Mouse (Mus musculus): ENCODE measurements around the gene Jph2. TPM values are rescaled to one million over a fixed set of nuclear protein-coding genes. Genes with fewer than 3 reads are reported as not detected.

Gene Jph2
- polyA plus RNA-seq, 1 experiment from 2014 or later = 0.74 TPM

DNA sequence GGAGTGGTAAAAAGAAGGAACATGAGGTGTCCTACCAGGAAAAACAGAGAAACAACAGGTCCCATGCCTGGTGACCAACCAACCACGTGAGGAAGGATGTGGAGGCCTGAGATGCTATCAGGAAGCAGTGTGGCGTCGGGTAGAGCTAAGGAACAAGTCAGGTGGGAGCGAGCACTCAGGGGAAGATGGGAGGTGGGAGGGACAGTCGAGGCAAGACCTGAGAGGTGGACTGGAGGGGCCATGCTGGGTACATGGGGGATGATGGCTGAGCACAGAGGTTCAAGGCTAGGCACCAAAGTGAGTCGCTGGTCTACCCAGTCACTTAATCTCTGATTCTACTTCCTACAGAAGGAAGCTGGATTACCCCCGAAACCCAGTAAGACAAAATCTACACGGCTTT is 42.1 kb downstream of the Jph2 start:
- Histone ChIP-seq H3K9me3 (no peaks in the 10 kb centered on the region), H3K27me3 (no peaks in the 10 kb centered on the region), H3K9ac (no peak overlapping the region), H3K27ac (replicated peaks) (no peak overlapping the region), H3K4me2 (no peak overlapping the region), H3K4me1 (replicated peaks) (no peaks in the 10 kb centered on the region), H3K4me3 (no peak overlapping the region), H3K36me3 (no peaks in the 10 kb centered on the region)
- no peak for ATAC-seq (ENCODE audit: low FRiP score, low read depth)
- 81% methylated on average over 8 of the region's 8 CpGs for WGBS

DNA sequence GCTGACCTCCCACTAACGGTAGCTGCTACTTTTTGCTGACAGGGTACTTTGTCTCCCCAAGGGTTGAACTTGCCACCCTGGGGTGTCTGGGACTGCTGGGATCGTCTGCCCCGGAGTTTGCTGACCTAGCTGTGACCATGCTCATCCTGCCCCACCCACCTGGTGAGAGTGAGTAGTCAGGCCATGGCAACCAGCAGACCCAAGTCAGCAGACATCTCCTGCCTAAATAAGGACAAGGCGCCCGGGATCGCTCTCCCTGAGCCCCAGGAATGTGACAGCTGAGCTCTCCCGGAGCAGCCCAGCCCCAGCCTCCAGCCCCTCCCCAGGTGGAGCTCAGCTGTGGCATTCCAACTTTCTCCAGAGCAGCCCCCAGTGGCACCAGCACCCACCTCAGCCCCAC is 44.1 kb downstream of the Jph2 start:
- H3K27me3 ChIP-seq = no peaks in the 10 kb centered on the region
- no peak overlapping the region for H3K27ac ChIP-seq (replicated peaks)
- H3K36me3 ChIP-seq = no peaks in the 10 kb centered on the region
- no peak for ATAC-seq (ENCODE audit: low FRiP score, low read depth)
- H3K9ac ChIP-seq = no peak overlapping the region
- WGBS = 19% methylated on average over 7 of the region's 7 CpGs
- H3K9me3 ChIP-seq = no peaks in the 10 kb centered on the region
- H3K4me2 ChIP-seq = no peak overlapping the region
- H3K4me1 ChIP-seq (replicated peaks) = peaks cover 9% of the 10 kb centered on the region
- H3K4me3 ChIP-seq = no peak overlapping the region

GRCm38 (mm10) chr2:163350443-163350842 is 47.4 kb downstream of the Jph2 start:
- Histone ChIP-seq H3K9me3 (no peaks in the 10 kb centered on the region), H3K27ac (replicated peaks) (no peak overlapping the region), H3K4me3 (no peak overlapping the region), H3K27me3 (no peaks in the 10 kb centered on the region), H3K9ac (no peak overlapping the region), H3K36me3 (no peaks in the 10 kb centered on the region), H3K4me2 (no peak overlapping the region), H3K4me1 (replicated peaks) (peaks cover 9% of the 10 kb centered on the region)
- 62% methylated on average over 5 of the region's 5 CpGs for WGBS
- no peak for ATAC-seq (ENCODE audit: low FRiP score, low read depth)

- no peak overlapping the region for H3K27ac ChIP-seq (replicated peaks)
- 0 out of 2 replicates have a peak, but pooled peaks cover 3% of the 10 kb centered on the region for H3K27me3 ChIP-seq
- no peak overlapping the region for H3K4me3 ChIP-seq
- no peak overlapping the region for H3K4me2 ChIP-seq
- peaks cover 9% of the 10 kb centered on the region for H3K4me1 ChIP-seq (replicated peaks)
- WGBS = 53% methylated on average over 9 of the region's 9 CpGs
- no peaks in the 10 kb centered on the region for H3K9me3 ChIP-seq
- no peaks in the 10 kb centered on the region for H3K36me3 ChIP-seq
- H3K9ac ChIP-seq = no peak overlapping the region
- no peak for ATAC-seq (ENCODE audit: low FRiP score, low read depth)
Observed at GRCm38 (mm10) chr2:163349411-163349810, 48.4 kb downstream of the Jph2 start.

DNA sequence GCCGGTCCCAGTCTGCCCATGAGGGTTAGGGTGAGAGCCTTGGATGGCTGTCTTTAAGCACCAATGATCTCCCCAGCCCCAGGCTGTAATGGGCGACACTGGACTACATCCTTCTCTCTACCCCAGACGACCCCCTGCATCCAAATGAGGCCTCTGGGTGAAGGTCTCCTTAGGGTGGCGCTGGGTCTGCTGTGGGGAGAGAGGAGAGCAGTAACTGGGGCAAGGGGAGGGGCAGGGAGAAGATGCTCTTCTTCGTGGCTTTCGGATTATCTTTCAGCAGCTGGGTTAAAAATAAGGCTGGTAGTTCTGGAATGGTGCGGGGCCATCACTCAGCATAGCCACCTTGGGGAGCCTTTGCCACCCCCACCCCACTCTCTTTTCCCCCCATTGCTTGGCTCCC is 49.1 kb downstream of the Jph2 start:
- H3K4me2 ChIP-seq = no peak overlapping the region
- WGBS = 74% methylated on average over 7 of the region's 7 CpGs
- no peak overlapping the region for H3K4me3 ChIP-seq
- no peak for ATAC-seq (ENCODE audit: low FRiP score, low read depth)
- peaks cover 9% of the 10 kb centered on the region for H3K4me1 ChIP-seq (replicated peaks)
- no peaks in the 10 kb centered on the region for H3K9me3 ChIP-seq
- no peak overlapping the region for H3K27ac ChIP-seq (replicated peaks)
- H3K27me3 ChIP-seq = 0 out of 2 replicates have a peak, but pooled peaks cover 3% of the 10 kb centered on the region
- no peaks in the 10 kb centered on the region for H3K36me3 ChIP-seq
- H3K9ac ChIP-seq = no peak overlapping the region

DNA sequence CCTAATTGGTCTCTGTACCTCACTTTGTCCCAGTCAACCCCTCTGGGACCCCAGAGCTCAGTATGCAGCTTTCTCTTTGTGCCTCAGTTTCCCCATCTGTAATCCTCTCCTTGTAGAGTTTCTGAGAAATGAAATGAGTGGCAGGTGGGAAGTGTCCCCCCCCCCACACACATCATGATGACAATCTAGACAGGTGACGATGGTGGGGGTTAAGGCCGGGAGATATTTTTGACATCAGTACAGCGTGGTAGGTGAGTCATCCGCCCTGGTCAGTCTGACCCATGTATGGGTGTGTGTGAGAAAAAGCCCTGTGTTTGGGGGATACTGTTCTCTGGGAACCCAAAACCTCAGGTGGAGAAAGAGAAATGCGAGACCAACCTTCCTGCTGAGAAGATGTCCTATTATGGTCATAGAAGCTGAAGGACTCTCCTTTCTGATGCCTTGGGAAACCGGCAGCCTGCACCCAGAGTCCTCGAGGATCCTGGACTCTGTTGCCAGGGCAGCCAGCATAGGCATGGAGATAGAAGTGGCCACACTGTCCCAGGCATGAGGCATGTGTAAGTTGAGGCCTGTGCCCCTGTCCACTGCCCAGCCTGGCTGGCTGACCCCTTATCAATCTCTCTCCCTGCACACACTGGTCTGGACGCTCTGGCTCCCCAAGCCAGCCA is 50.1 kb downstream of the Jph2 start:
- Histone ChIP-seq H3K4me1 (replicated peaks) (peaks cover 9% of the 10 kb centered on the region), H3K27me3 (0 out of 2 replicates have a peak, but pooled peaks cover 3% of the 10 kb centered on the region), H3K9me3 (no peaks in the 10 kb centered on the region), H3K9ac (no peak overlapping the region), H3K4me2 (no peak overlapping the region), H3K27ac (replicated peaks) (no peak overlapping the region), H3K36me3 (no peaks in the 10 kb centered on the region), H3K4me3 (no peak overlapping the region)
- WGBS = 82% methylated on average over 8 of the region's 8 CpGs
- no peak for ATAC-seq (ENCODE audit: low FRiP score, low read depth)

DNA sequence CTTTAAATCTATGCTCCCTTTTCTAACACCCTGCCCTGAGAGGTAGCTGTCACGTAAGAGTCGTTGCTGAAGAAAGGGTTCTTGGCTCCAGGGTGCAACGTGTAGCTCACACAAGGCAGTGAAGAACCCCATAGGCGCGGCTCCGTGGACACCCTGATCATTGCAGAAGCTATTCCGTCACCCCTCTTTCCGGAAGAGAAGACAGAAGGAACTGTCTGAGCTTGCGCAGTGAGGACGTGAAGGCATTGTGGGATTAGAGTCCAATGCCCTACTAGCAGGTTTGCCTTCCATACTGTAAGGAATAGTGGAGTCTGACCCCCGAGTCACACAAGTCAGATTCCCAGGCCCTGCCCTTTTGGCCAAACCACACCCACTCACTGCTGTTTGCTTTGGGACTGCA is 51.3 kb downstream of the Jph2 start:
- WGBS = 84% methylated on average over 11 of the region's 11 CpGs
- H3K36me3 ChIP-seq = no peaks in the 10 kb centered on the region

DNA sequence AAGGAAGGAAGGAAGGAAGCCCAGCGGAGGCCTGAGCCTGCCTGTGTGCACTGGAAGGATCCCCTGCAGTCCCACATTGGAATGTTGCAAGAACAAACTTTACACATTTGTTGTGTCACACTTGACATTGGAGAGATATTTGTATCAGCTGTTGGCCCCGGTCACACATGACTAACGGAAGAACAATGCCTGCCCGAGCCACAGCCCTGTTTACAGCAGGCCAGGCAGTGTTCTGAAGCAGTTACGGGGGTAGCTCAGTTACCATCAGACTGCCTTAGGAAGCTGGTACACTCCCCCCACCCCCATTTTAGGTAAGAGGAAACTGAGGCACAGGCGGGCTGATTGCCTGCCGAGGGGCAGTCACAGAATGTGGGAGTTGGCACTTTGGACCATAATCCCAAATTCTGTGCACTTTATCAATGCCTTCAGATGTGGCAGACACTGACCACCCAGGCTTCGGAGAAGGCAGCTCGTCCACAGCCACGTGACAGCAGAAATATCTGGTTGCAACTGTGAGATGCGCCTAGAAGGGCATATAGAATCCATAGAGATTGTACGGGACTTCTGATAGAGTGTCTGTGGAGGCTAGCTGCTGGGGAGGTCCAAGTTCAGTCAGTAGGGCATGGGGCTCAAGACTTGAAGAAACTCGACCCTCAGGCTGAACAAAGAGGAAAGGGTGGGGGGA is 52.7 kb downstream of the Jph2 start:
- Histone ChIP-seq H3K4me1 (replicated peaks) (peaks cover 9% of the 10 kb centered on the region), H3K9me3 (no peaks in the 10 kb centered on the region), H3K36me3 (no peaks in the 10 kb centered on the region), H3K9ac (no peak overlapping the region), H3K4me2 (no peak overlapping the region), H3K27me3 (peaks cover 16% of the 10 kb centered on the region), H3K27ac (replicated peaks) (no peak overlapping the region), H3K4me3 (no peak overlapping the region)
- WGBS = 77% methylated on average over 13 of the region's 13 CpGs
- ATAC-seq (ENCODE audit: low FRiP score, low read depth) = no peak

More for the DNA sequence above, 51.3 kb downstream of the Jph2 start:
- Histone ChIP-seq H3K27me3 (0 out of 2 replicates have a peak, but pooled peaks cover 3% of the 10 kb centered on the region), H3K4me2 (no peak overlapping the region), H3K27ac (replicated peaks) (no peak overlapping the region), H3K4me3 (no peak overlapping the region), H3K9ac (no peak overlapping the region), H3K9me3 (no peaks in the 10 kb centered on the region), H3K4me1 (replicated peaks) (peaks cover 9% of the 10 kb centered on the region)
- ATAC-seq (ENCODE audit: low FRiP score, low read depth) = no peak

GRCm38 (mm10) chr2:163343671-163344070 is 54.1 kb downstream of the Jph2 start:
- no peak overlapping the region for H3K4me2 ChIP-seq
- ATAC-seq (ENCODE audit: low FRiP score, low read depth) = no peak
- H3K4me1 ChIP-seq (replicated peaks) = peaks cover 8% of the 10 kb centered on the region
- no peaks in the 10 kb centered on the region for H3K9me3 ChIP-seq
- H3K9ac ChIP-seq = no peak overlapping the region
- H3K27me3 ChIP-seq = peaks cover 30% of the 10 kb centered on the region
- WGBS = 89% methylated on average over 4 of the region's 4 CpGs
- no peak overlapping the region for H3K4me3 ChIP-seq
- H3K36me3 ChIP-seq = no peaks in the 10 kb centered on the region
- no peak overlapping the region for H3K27ac ChIP-seq (replicated peaks)

- Histone ChIP-seq H3K4me3 (no peak overlapping the region), H3K4me2 (no peak overlapping the region), H3K4me1 (replicated peaks) (peaks cover 8% of the 10 kb centered on the region), H3K27ac (replicated peaks) (no peak overlapping the region), H3K9me3 (no peaks in the 10 kb centered on the region), H3K9ac (no peak overlapping the region), H3K27me3 (peaks cover 51% of the 10 kb centered on the region), H3K36me3 (no peaks in the 10 kb centered on the region)
- WGBS = 26% methylated on average over 9 of the region's 9 CpGs
- peak; percentile 59; the same call in 1 of the 2 replicates for ATAC-seq (ENCODE audit: low FRiP score, low read depth)
Observed at GRCm38 (mm10) chr2:163340263-163340662, 57.5 kb downstream of the Jph2 start.

- Histone ChIP-seq H3K27ac (replicated peaks) (no peak overlapping the region), H3K4me1 (replicated peaks) (no peaks in the 10 kb centered on the region), H3K36me3 (no peaks in the 10 kb centered on the region), H3K4me2 (no peak overlapping the region), H3K9me3 (no peaks in the 10 kb centered on the region), H3K27me3 (peaks cover 13% of the 10 kb centered on the region), H3K9ac (no peak overlapping the region), H3K4me3 (no peak overlapping the region)
- ATAC-seq (ENCODE audit: low FRiP score, low read depth) = no peak
- WGBS = 74% methylated on average over 13 of the region's 13 CpGs
Observed at GRCm38 (mm10) chr2:163332368-163333055, 65.3 kb downstream of the Jph2 start.

GRCm38 (mm10) chr2:163331423-163331822 is 66.4 kb downstream of the Jph2 start:
- H3K9me3 ChIP-seq = no peaks in the 10 kb centered on the region
- 88% methylated on average over 6 of the region's 6 CpGs for WGBS
- no peaks in the 10 kb centered on the region for H3K4me1 ChIP-seq (replicated peaks)
- no peak overlapping the region for H3K27ac ChIP-seq (replicated peaks)
- no peak overlapping the region for H3K4me2 ChIP-seq
- no peaks in the 10 kb centered on the region for H3K36me3 ChIP-seq
- H3K9ac ChIP-seq = no peak overlapping the region
- H3K27me3 ChIP-seq = peaks cover 3% of the 10 kb centered on the region; the same call in 1 of the 2 replicates
- no peak for ATAC-seq (ENCODE audit: low FRiP score, low read depth)
- H3K4me3 ChIP-seq = no peak overlapping the region

Measured in hindbrain, embryonic 15.5 days (tissue).